Mouse (Mus musculus): ENCODE measurements at regions not wholly inside any gene's neighbourhood (a gene's known extent, or its start where the extent isn't known, plus 50 kb on each side); places are given as distances from the start of the nearest gene placed in this dataset.

DNA sequence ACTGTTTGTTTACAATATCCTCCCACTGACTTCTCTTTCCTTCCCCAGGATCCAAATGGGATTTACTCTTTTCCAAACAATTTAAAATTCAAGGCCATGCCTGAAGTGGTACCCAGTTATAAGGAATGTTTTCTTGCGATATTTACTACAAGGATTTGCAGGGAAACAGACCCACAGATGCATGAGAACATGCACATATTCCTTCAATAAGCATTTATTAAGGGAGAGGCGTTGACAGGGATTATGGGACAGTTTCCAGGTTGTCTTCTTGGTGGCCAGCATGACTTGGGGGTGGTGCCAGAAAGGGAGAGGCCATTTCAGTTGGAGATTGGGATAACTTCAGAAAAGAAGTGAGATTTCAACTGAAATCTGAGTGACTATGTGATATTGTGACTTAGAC lies 58.4 kb upstream of the Sptbn1 start:
- H3K9ac ChIP-seq (ENCODE audit: low read depth, low read length): no peak overlapping the region
- H3K36me3 ChIP-seq (ENCODE audit: control insufficient read depth, insufficient read depth, low read length): no peaks in the 10 kb centered on the region
- no peak overlapping the region for H3K27ac ChIP-seq (ENCODE audit: low read depth, low read length)
- no peak overlapping the region for H3K4me2 ChIP-seq (ENCODE audit: low read length)
- no peaks in the 10 kb centered on the region for H3K9me3 ChIP-seq (ENCODE audit: control insufficient read depth, low read length)
- H3K27me3 ChIP-seq (replicated peaks; ENCODE audit: control insufficient read depth, insufficient read depth, low read length): no peaks in the 10 kb centered on the region
- H3K4me3 ChIP-seq (ENCODE audit: low read length): no peak overlapping the region
- ATAC-seq: no peak
- WGBS: 80% methylated on average over 2 of the region's 2 CpGs
- no peaks in the 10 kb centered on the region for H3K4me1 ChIP-seq (ENCODE audit: control insufficient read depth, insufficient read depth, low read depth, low read length)
